20 mouse cellular contexts compared by ENCODE assay signal in genomic region chr11:108299913-108300312, GRCm38 (mm10). TPM values are rescaled to one million over a fixed set of nuclear protein-coding genes. Genes with fewer than 3 reads are reported as not detected.
DNase-seq lines count a peak whose midpoint lies in the region; ATAC-seq and TF ChIP-seq lines count a peak whose summit lies in the region.
"Had no signal": no experiment of that assay in that cellular context is flagged by ENCODE, and none has a peak within 500 bp of the region (broad histone marks: within the 10 kb centered on the region; RNA-seq: fewer than 3 reads in every experiment).

No protein-coding gene starts in this region.

- H3K4me3 ChIP-seq in heart, embryonic 12.5 days: no peak overlapping the region
- no peak overlapping the region for H3K4me3 ChIP-seq in gastrocnemius, adult 2 months
- H3K4me3 ChIP-seq: embryonic facial prominence, embryonic 13.5 days; forebrain, embryonic 10.5 days; heart, embryonic 13.5 days; hindbrain, embryonic 15.5 days; liver, embryonic 15.5 days had no signal

- intact Hi-C loops in heart, postnatal 10 days (cut with DNase I): loop anchor here (5.0 kb wide), 1 partner anchor 47 kb away; no protein-coding TSS in a partner anchor
- intact Hi-C loops in gastrocnemius, adult 2 months (cut with DNase I): no loop called here

- peaks cover 14% of the 10 kb centered on the region; the same call in 1 of the 2 replicates for H3K4me1 ChIP-seq in heart, embryonic 12.5 days (replicated peaks)

- WGBS in heart, embryonic 12.5 days: 86% methylated on average over 10 of the region's 10 CpGs

- no peak overlapping the region for H3K4me2 ChIP-seq in heart, embryonic 12.5 days
- H3K4me2 ChIP-seq: embryonic facial prominence, embryonic 13.5 days; heart, embryonic 13.5 days; hindbrain, embryonic 15.5 days; liver, embryonic 15.5 days had no signal

- H3K36me3 ChIP-seq in heart, embryonic 12.5 days: no peaks in the 10 kb centered on the region
- H3K36me3 ChIP-seq: embryonic facial prominence, embryonic 13.5 days; forebrain, embryonic 10.5 days; heart, embryonic 13.5 days; hindbrain, embryonic 15.5 days; liver, embryonic 15.5 days had no signal

- no peaks in the 10 kb centered on the region for H3K27me3 ChIP-seq in heart, embryonic 12.5 days (replicated peaks)
- H3K27me3 ChIP-seq: embryonic facial prominence, embryonic 13.5 days; heart, embryonic 13.5 days; hindbrain, embryonic 15.5 days; liver, embryonic 15.5 days had no signal

- no peaks in the 10 kb centered on the region for H3K9me3 ChIP-seq in heart, embryonic 12.5 days (replicated peaks)
- H3K9me3 ChIP-seq: embryonic facial prominence, embryonic 13.5 days; forebrain, embryonic 10.5 days; heart, embryonic 13.5 days; hindbrain, embryonic 15.5 days; liver, embryonic 15.5 days had no signal

- ATAC-seq in heart, embryonic 12.5 days (ENCODE audit: insufficient number of reproducible peaks, low FRiP score): no peak
- ATAC-seq: midbrain, embryonic 16.5 days had no signal

- no peak overlapping the region for H3K27ac ChIP-seq in heart, embryonic 12.5 days (ENCODE audit: poor library complexity, severe bottlenecking)
- H3K27ac ChIP-seq in gastrocnemius, adult 2 months: peak overlapping the region; percentile 91
- H3K27ac ChIP-seq: embryonic facial prominence, embryonic 13.5 days; forebrain, embryonic 10.5 days; heart, embryonic 13.5 days; hindbrain, embryonic 15.5 days; liver, embryonic 15.5 days had no signal

- no peak for TF ChIP-seq CTCF in gastrocnemius, adult 2 months (IDR thresholded peaks at IDR 0.05)

- peak; percentile 45 to 56 for DNase-seq in heart, postnatal 10 days
- peak; percentile 22 for DNase-seq in lung, postnatal 10 days
- no peak for DNase-seq in lung, postnatal 25 days (ENCODE audit: low spot score)
- DNase-seq in gastrocnemius, adult 2 months: peak; percentile 60
- peak; percentile 22 for DNase-seq in mesoderm, embryonic 11.5 days (ENCODE audit: low read depth, low spot score)
- no peak for DNase-seq in right cerebral cortex, postnatal 36 days (ENCODE audit: low spot score in 2 of 2)
- DNase-seq: B cell, adult 2 months; kidney, adult 18-20 months; right cerebral cortex, postnatal 25 days; thymus, postnatal 14 days had no signal

- H3K9ac ChIP-seq in heart, embryonic 12.5 days: no peak overlapping the region
- H3K9ac ChIP-seq: embryonic facial prominence, embryonic 13.5 days; heart, embryonic 13.5 days; hindbrain, embryonic 15.5 days; liver, embryonic 15.5 days had no signal

RNA-seq across cellular contexts. Expression of gene Apoh, which starts 43.2 kb away (rescaled TPM):
- under 1 TPM in 1 of 2 experiments, not detected in 1; 0.22 TPM for total RNA-seq in heart, postnatal 10 days (2021)
- 0.21 and 0.24 TPM in 2 replicates for polyA plus RNA-seq in heart, embryonic 12.5 days (2016; fragmentation: Nextera tagmentation; extraction: Ambion mirVana)
- under 1 TPM; 0.39 to 0.69 TPM for total RNA-seq in gastrocnemius, adult 2 months (2021)
- total RNA-seq: common myeloid progenitor, adult 5-6 weeks; left cerebral cortex, postnatal 4 days had no signal
- polyA plus RNA-seq: forebrain, embryonic 10.5 days; neural tube, embryonic 11.5 days had no signal

RNA-seq across cellular contexts. Expression of gene Prkca, which starts 43.8 kb away (rescaled TPM):
- total RNA-seq in heart, postnatal 10 days (2021): 10 to 100 TPM; 44.8 to 52.4 TPM
- 17.0 and 18.8 TPM in 2 replicates for polyA plus RNA-seq in heart, embryonic 12.5 days (2016; fragmentation: Nextera tagmentation; extraction: Ambion mirVana)
- total RNA-seq in gastrocnemius, adult 2 months (2021): 10 to 100 TPM; 54.9 to 57.8 TPM

Comparison
In these comparisons a context has a peak if more than half of its experiments do, and no peak if none do; other contexts are left out.
1. DNase-seq: peak in heart, postnatal 10 days (2 of 2), lung, postnatal 10 days (single experiment), gastrocnemius, adult 2 months (single experiment) and mesoderm, embryonic 11.5 days (single experiment); none in lung, postnatal 25 days (single experiment) and right cerebral cortex, postnatal 36 days (0 of 2).